Mouse (Mus musculus) E14TG2a.4 (cell line): ENCODE measurements around the gene Foxm1.

Source experiments
- CTCF ChIP-seq: conservative IDR thresholded peaks from 2 replicates; pipeline ENCODE4 v1.5.1; 2014; ENCODE audit warnings: low read length
- NANOG ChIP-seq: IDR thresholded peaks from 2 replicates; pipeline ENCODE4 v1.6.1; 2014; ENCODE audit warnings: borderline replicate concordance, low read length, mixed read lengths
- POU5F1 ChIP-seq: IDR thresholded peaks from 2 replicates; pipeline ENCODE4 v1.6.1; 2014; ENCODE audit warnings: low read length, borderline replicate concordance

DNA sequence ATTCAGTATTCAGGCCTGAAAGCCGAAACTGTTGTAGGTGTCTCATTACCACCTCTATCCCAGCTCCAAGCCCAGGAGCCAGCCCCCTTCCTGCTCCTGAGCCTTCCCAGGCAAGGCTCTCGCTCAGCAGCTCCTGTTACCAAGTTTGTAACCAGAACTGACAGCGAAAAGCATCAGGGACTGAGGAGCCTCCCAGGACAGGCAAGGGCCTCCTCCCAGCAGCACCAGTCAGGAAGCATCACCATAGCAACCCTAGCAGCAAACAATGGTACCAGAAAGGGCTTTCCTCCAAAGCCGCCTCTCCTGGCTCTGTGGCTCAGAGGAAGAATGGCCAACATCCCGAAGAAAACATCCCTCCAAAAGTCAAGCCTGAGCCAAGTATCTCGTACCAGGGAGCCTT lies 12.4 kb downstream of the Foxm1 start, which contains the start of the genes Tex52 and Gm44596:
- TF ChIP-seq CTCF: no peak
- TF ChIP-seq NANOG: no peak
- TF ChIP-seq POU5F1: no peak
